Mouse (Mus musculus) G1E (cell line): ENCODE results near the gene Cdc7. TPM values are rescaled to one million over a fixed set of nuclear protein-coding genes. Genes with fewer than 3 reads are reported as not detected.
A peak's percentile ranks its signal among the peaks of the same experiment; 100 is the strongest.

ENCODE experiments used
- ATAC-seq: 2 replicates; pipeline ENCODE4 v1.8.0; 2016; ENCODE audit warnings: mild to moderate bottlenecking; ENCODE audit not compliant: insufficient number of reproducible peaks, poor library complexity, low FRiP score, severe bottlenecking; ENCODE audit errors: extremely low read depth
- DNase-seq: peaks from one replicate; pipeline ENCODE4 v3.0.0; 2012; ENCODE audit warnings: low spot score
- H3K27me3 ChIP-seq: 2 replicates; pipeline ENCODE4 v1.6.1; 2012; ENCODE audit warnings: mild to moderate bottlenecking, low read length, inconsistent platforms; ENCODE audit not compliant: insufficient read depth
- H3K36me3 ChIP-seq: replicated peaks from 2 replicates; pipeline ENCODE3; 2012; ENCODE audit warnings: mild to moderate bottlenecking, inconsistent platforms
- H3K4me1 ChIP-seq: 2 replicates; pipeline ENCODE4 v1.6.1; 2012; ENCODE audit warnings: low read depth, low read length, inconsistent platforms, mixed read lengths; ENCODE audit not compliant: insufficient read depth
- H3K4me3 ChIP-seq: 2 replicates; pipeline ENCODE4 v1.5.1; 2012; ENCODE audit warnings: low read depth, mild to moderate bottlenecking, inconsistent platforms, low read length, moderate library complexity, mixed read lengths
- H3K9me3 ChIP-seq: replicated peaks from 2 replicates; pipeline ENCODE4 v1.6.1; 2012; ENCODE audit warnings: inconsistent platforms
- CTCF ChIP-seq: IDR thresholded peaks from 2 replicates; pipeline ENCODE4 v1.5.1; 2012; ENCODE audit warnings: low read depth, low read length, inconsistent platforms, mixed read lengths
- GATA1 ChIP-seq: IDR thresholded peaks from 2 replicates; pipeline ENCODE4 v1.6.1; 2012; ENCODE audit warnings: borderline replicate concordance, low read length, inconsistent platforms, mixed read lengths
- GATA2 ChIP-seq: IDR thresholded peaks from 2 replicates; pipeline ENCODE4 v1.6.1; 2012; ENCODE audit warnings: low read depth, low read length, inconsistent platforms, borderline replicate concordance
- POLR2AphosphoS5 ChIP-seq: IDR thresholded peaks from 2 replicates; pipeline ENCODE4 v1.6.1; 2012; ENCODE audit warnings: low read depth, low read length, inconsistent platforms; ENCODE audit not compliant: insufficient replicate concordance
- TAL1 ChIP-seq: conservative IDR thresholded peaks from 2 replicates; pipeline ENCODE4 v1.6.1; 2012; ENCODE audit warnings: low read depth, low read length, inconsistent platforms, mixed read lengths
- polyA plus RNA-seq: library from polyadenylated mRNA; stranded (reverse); fragments of >175 nt; gene quantifications from 2 replicates; pipeline ENCODE4 v1.2.3, GENCODE M21; 2012
- total RNA-seq, 2 experiments: library from RNA; stranded (forward) in 1 of 2; stranded (reverse) in 1 of 2; fragments of 200-1000 nt in 1 of 2; fragments of >200 nt in 1 of 2; fragmentation: Nextera tagmentation in 1 of 2; gene quantifications; 2 replicates each; pipeline ENCODE4 v1.2.3; 2014 to 2017

Cdc7 gene
- total RNA-seq (2014; fragmentation: Nextera tagmentation) (33.5 and 37.7 TPM in 2 replicates), total RNA-seq (2017) (43.7 and 43.8 TPM in 2 replicates), polyA plus RNA-seq (6.7 and 8.7 TPM in 2 replicates)

GRCm38 (mm10) chr5:106963584-106964512, at the start of gene Cdc7:
TSS of gene Cdc7 (plus strand) at chr5:106964322.
- peaks cover 20% of the 10 kb centered on the region for H3K36me3 ChIP-seq
- H3K4me3 ChIP-seq: peak within 1 kb of the TSS; percentile 97
- H3K4me1 ChIP-seq: peaks cover 25% of the 10 kb centered on the region
- peak; percentile 76 for ATAC-seq
- no peaks in the 10 kb centered on the region for H3K9me3 ChIP-seq
- H3K27me3 ChIP-seq: no peaks in the 10 kb centered on the region
- peak; percentile 73 for DNase-seq
- TF ChIP-seq POLR2AphosphoS5 (no peak), TAL1 (no peak), GATA2 (no peak), GATA1 (no peak), CTCF (no peak)

DNA sequence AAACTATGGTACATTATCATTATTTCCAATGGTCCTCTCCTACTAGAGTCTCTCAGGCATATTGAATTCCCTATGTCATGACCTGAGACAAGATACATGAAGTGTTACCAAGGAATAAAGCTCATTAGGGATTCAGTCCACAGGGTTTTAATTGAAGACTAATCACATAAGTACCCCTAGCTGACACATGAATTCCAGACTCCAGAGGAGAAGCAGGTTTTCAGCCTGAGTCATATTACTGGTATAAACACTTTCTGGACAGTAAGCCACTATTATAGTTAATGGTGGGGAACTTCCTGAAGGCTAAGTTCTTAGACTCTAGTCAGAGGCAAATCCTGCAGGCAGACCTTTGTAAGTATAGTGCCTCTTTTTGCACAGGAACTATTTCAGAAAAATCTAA, 44.8 kb upstream of the Cdc7 start:
- ATAC-seq (no peak), DNase-seq (no peak)
- Histone ChIP-seq H3K27me3 (no peaks in the 10 kb centered on the region), H3K4me1 (no peaks in the 10 kb centered on the region), H3K4me3 (no peak overlapping the region), H3K9me3 (no peaks in the 10 kb centered on the region), H3K36me3 (no peaks in the 10 kb centered on the region)
- TF ChIP-seq GATA1 (no peak), POLR2AphosphoS5 (no peak), GATA2 (no peak), TAL1 (no peak), CTCF (no peak)

DNA sequence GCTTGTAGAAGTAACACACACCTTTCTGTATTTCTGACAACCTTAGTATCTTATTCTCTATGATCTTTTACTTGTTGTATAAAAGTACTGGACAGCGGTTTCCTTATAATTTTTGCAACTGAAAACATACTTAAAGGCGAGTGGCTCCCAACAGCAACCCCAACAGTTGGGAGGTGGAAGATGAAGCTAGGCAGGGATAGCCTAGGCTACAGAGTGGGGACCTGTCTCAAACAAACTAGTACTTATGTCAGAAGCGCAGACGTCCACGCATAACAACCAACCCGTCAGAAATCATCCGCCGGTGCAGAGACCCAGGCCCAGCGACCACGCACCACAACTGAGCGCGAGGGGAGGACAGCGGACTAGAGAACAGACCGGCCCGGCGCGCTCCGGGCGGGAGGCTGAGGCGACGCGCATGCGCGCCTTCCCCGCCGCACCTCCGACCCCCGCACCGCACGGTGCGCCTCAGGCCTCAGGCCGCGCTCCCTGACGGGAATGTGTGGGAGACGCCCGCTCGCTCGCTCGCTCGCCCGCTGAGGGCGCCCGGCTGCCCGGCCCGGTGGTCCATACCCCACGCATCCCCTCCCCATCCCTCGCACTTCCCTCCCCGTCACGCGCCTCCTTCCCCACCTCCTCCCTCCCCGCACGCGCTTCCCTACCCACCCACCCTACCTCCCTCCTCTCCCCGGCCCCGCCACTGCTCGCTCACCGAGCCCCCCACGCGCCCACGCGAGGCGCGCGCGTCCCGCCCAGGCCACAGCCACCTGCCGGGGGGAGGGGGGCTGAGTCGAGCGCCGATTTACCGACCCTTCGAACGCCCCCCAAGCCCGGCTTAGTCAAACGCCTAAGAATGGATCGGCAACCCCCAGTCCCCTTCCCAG, 38.4 kb upstream of the Cdc7 start, which contains the start of gene Hfm1:
TSS of gene Hfm1 (minus strand) at position 834 of the 881 bp plus-strand sequence.
- ATAC-seq: no peak
- H3K9me3 ChIP-seq: no peaks in the 10 kb centered on the region
- H3K27me3 ChIP-seq: no peaks in the 10 kb centered on the region
- no peak within 1 kb of the TSS for H3K4me3 ChIP-seq
- no peak for TF ChIP-seq GATA2
- TF ChIP-seq GATA1: no peak
- no peak for TF ChIP-seq POLR2AphosphoS5
- no peak for TF ChIP-seq CTCF
- H3K4me1 ChIP-seq: no peaks in the 10 kb centered on the region
- no peaks in the 10 kb centered on the region for H3K36me3 ChIP-seq
- DNase-seq: no peak

- Histone ChIP-seq H3K36me3 (no peaks in the 10 kb centered on the region), H3K4me3 (no peak overlapping the region), H3K27me3 (no peaks in the 10 kb centered on the region), H3K9me3 (no peaks in the 10 kb centered on the region), H3K4me1 (no peaks in the 10 kb centered on the region)
- no peak for TF ChIP-seq CTCF
- TF ChIP-seq TAL1: no peak
- no peak for TF ChIP-seq GATA2
- TF ChIP-seq GATA1: no peak
- TF ChIP-seq POLR2AphosphoS5: no peak
- DNase-seq (no peak), ATAC-seq (no peak)
Observed at GRCm38 (mm10) chr5:106926369-106926686, 37.8 kb upstream of the Cdc7 start.

GRCm38 (mm10) chr5:106927996-106928395, 36.1 kb upstream of the Cdc7 start:
- Histone ChIP-seq H3K36me3 (no peaks in the 10 kb centered on the region), H3K9me3 (no peaks in the 10 kb centered on the region), H3K4me1 (no peaks in the 10 kb centered on the region), H3K27me3 (no peaks in the 10 kb centered on the region), H3K4me3 (no peak overlapping the region)
- ATAC-seq (no peak), DNase-seq (no peak)
- TF ChIP-seq TAL1: no peak
- TF ChIP-seq CTCF: no peak
- no peak for TF ChIP-seq POLR2AphosphoS5
- TF ChIP-seq GATA1: no peak
- TF ChIP-seq GATA2: no peak

DNA sequence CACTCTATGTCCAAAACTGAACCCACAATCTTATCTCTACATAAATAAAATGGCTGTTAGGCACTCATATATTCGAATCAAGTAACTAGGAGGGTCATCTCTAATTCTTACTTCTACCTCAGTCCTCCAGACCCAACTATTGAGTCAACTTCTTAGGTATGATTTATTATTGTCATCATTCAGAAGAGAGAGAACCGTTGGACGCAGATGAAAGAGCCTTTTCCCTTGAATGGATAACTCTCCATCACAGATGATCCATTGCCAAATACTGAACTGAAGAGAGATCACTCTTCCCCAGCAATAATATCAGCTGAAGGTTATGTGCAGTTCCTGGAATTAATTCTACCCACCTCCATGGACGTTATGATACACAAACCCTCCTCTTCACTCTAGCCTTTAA, 17.8 kb upstream of the Cdc7 start:
- DNase-seq (no peak), ATAC-seq (no peak)
- no peaks in the 10 kb centered on the region for H3K4me1 ChIP-seq
- no peaks in the 10 kb centered on the region for H3K9me3 ChIP-seq
- no peak overlapping the region for H3K4me3 ChIP-seq
- H3K36me3 ChIP-seq: no peaks in the 10 kb centered on the region
- TF ChIP-seq GATA2: no peak
- TF ChIP-seq CTCF: no peak
- TF ChIP-seq GATA1: no peak
- TF ChIP-seq TAL1: no peak
- no peak for TF ChIP-seq POLR2AphosphoS5
- no peaks in the 10 kb centered on the region for H3K27me3 ChIP-seq
